In genomic region chr10:81346453-81347067, GRCm38 (mm10) we compare ENCODE assay signal across 8 mouse cellular contexts. TPM values are rescaled to one million over a fixed set of nuclear protein-coding genes. Genes with fewer than 3 reads are reported as not detected.
DNase-seq lines count a peak whose midpoint lies in the region; ATAC-seq and TF ChIP-seq lines count a peak whose summit lies in the region.

No protein-coding gene starts in this region.

- DNase-seq in layer of hippocampus, adult 2 months (ENCODE audit: low spot score in 2 of 2): peak in 1 of 2 experiments; percentile 47
- DNase-seq in layer of hippocampus, adult 9-10 months (ENCODE audit: low spot score): no peak
- peak; percentile 64 for DNase-seq in c-Kit-positive CD71-positive TER-119-negative erythroid progenitor cells, embryonic 14.5 days (ENCODE audit: low read depth)
- no peak for DNase-seq in heart, postnatal 0 days (ENCODE audit: low spot score)
- peak; percentile 59 to 74 for DNase-seq in left cerebral cortex, postnatal 25 days (ENCODE audit: low spot score in 2 of 2)
- DNase-seq in right cerebral cortex, postnatal 36 days (ENCODE audit: low spot score in 2 of 2): peak; percentile 56 to 61
- no peak for DNase-seq in gastrocnemius, postnatal 4 days (ENCODE audit: low spot score in 2 of 2)

- H3K27me3 ChIP-seq in heart, postnatal 0 days (ENCODE audit: control insufficient read depth, insufficient read depth, low read length): peaks cover 19% of the 10 kb centered on the region

- WGBS in heart, postnatal 0 days: 34% methylated on average over 54 of the region's 55 CpGs

- H3K4me1 ChIP-seq in heart, postnatal 0 days (ENCODE audit: control insufficient read depth, insufficient read depth): peaks cover 13% of the 10 kb centered on the region

- intact Hi-C loops in left cerebral cortex, postnatal 25 days (cut with DNase I): loop anchor here (5.0 kb wide), 1 partner anchor 149 kb away; no protein-coding TSS in a partner anchor

- peaks cover 24% of the 10 kb centered on the region for H3K36me3 ChIP-seq in heart, postnatal 0 days (replicated peaks; ENCODE audit: control insufficient read depth, insufficient read depth, low read length)

- H3K9ac ChIP-seq in heart, postnatal 0 days (replicated peaks; ENCODE audit: low read depth, low read length): no peak overlapping the region

- H3K9me3 ChIP-seq in heart, postnatal 0 days (replicated peaks; ENCODE audit: control insufficient read depth, low read length): no peaks in the 10 kb centered on the region

- ATAC-seq in heart, postnatal 0 days (ENCODE audit: insufficient read depth, low read depth): no peak
- ATAC-seq in megakaryocyte progenitor cell, adult 5-6 weeks (replicated peaks; ENCODE audit: poor library complexity): peak; percentile 58

- no peak overlapping the region for H3K4me2 ChIP-seq in heart, postnatal 0 days (ENCODE audit: low read depth, low read length)

- TF ChIP-seq EP300 in heart, postnatal 0 days (IDR thresholded peaks at IDR 0.05; ENCODE audit: low read depth): no peak

- no peak overlapping the region for H3K4me3 ChIP-seq in layer of hippocampus, adult 2 months
- H3K4me3 ChIP-seq in heart, postnatal 0 days (ENCODE audit: low read depth, low read length): no peak overlapping the region

- peak; percentile 60 for TF ChIP-seq CTCF in layer of hippocampus, adult 2 months (conservative IDR thresholded peaks at IDR 0.05)
- peak; percentile 11; the same call in 1 of the 2 replicates for TF ChIP-seq CTCF in heart, postnatal 0 days (IDR thresholded peaks at IDR 0.05; ENCODE audit: low read depth)

- H3K27ac ChIP-seq in layer of hippocampus, adult 2 months: no peak overlapping the region
- H3K27ac ChIP-seq in heart, postnatal 0 days (ENCODE audit: low read depth): no peak overlapping the region

RNA-seq across cellular contexts. Expression of gene Gipc3, which starts 3.5 kb away (rescaled TPM):
- total RNA-seq in layer of hippocampus, adult 2 months (2021): 1 to 10 TPM; 1.7 to 1.8 TPM
- total RNA-seq in heart, postnatal 0 days (2014; rRNA removed; ENCODE audit: low replicate concordance): 0.08 and 0.12 TPM in 2 replicates
- 0.16 and 0.21 TPM in 2 replicates for polyA plus RNA-seq in heart, postnatal 0 days (2015; fragmentation: Nextera tagmentation; extraction: Ambion mirVana)
- under 1 TPM; 0.92 to 0.96 TPM for total RNA-seq in left cerebral cortex, postnatal 25 days (2021)
- 0.32 TPM in 1 of 2 replicates, not detected in the other for total RNA-seq in megakaryocyte progenitor cell, adult 5-6 weeks (2015)
- total RNA-seq in megakaryocyte progenitor cell, adult 5-6 weeks (2017): 0.17 TPM in 1 of 2 replicates, not detected in the other
- total RNA-seq in gastrocnemius, postnatal 4 days (2021): under 1 TPM; 0.66 to 0.86 TPM

RNA-seq across cellular contexts. Expression of gene Hmg20b, which starts 3.7 kb away (rescaled TPM):
- total RNA-seq in layer of hippocampus, adult 2 months (2021): 10 to 100 TPM; 27.5 to 30.8 TPM
- 63.9 and 80.7 TPM in 2 replicates for total RNA-seq in heart, postnatal 0 days (2014; rRNA removed; ENCODE audit: low replicate concordance)
- 92.3 and 94.5 TPM in 2 replicates for polyA plus RNA-seq in heart, postnatal 0 days (2015; fragmentation: Nextera tagmentation; extraction: Ambion mirVana)
- total RNA-seq in left cerebral cortex, postnatal 25 days (2021): 10 to 100 TPM; 23.5 to 28.4 TPM
- total RNA-seq in megakaryocyte progenitor cell, adult 5-6 weeks (2015): 24.5 and 29.0 TPM in 2 replicates
- 22.2 and 32.3 TPM in 2 replicates for total RNA-seq in megakaryocyte progenitor cell, adult 5-6 weeks (2017)
- total RNA-seq in gastrocnemius, postnatal 4 days (2021): 10 to 100 TPM; 46.2 to 58.6 TPM

RNA-seq across cellular contexts. Expression of gene Mfsd12, which starts 10.7 kb away (rescaled TPM):
- total RNA-seq in layer of hippocampus, adult 2 months (2021): 10 to 100 TPM; 42.8 to 45.9 TPM
- 20.2 and 30.5 TPM in 2 replicates for total RNA-seq in heart, postnatal 0 days (2014; rRNA removed; ENCODE audit: low replicate concordance)
- polyA plus RNA-seq in heart, postnatal 0 days (2015; fragmentation: Nextera tagmentation; extraction: Ambion mirVana): 10.3 and 11.4 TPM in 2 replicates
- 10 to 100 TPM; 39.3 to 41.1 TPM for total RNA-seq in left cerebral cortex, postnatal 25 days (2021)
- 6.7 and 7.0 TPM in 2 replicates for total RNA-seq in megakaryocyte progenitor cell, adult 5-6 weeks (2015)
- total RNA-seq in megakaryocyte progenitor cell, adult 5-6 weeks (2017): 12.1 and 12.6 TPM in 2 replicates
- total RNA-seq in gastrocnemius, postnatal 4 days (2021): 1 to 10 TPM; 8.6 to 9.9 TPM

RNA-seq across cellular contexts. Expression of gene Tbxa2r, which starts 18.0 kb away (rescaled TPM):
- total RNA-seq in layer of hippocampus, adult 2 months (2021): 1 to 10 TPM; 1.3 to 1.4 TPM
- total RNA-seq in heart, postnatal 0 days (2014; rRNA removed; ENCODE audit: low replicate concordance): 4.7 and 10.5 TPM in 2 replicates
- 6.3 and 7.0 TPM in 2 replicates for polyA plus RNA-seq in heart, postnatal 0 days (2015; fragmentation: Nextera tagmentation; extraction: Ambion mirVana)
- total RNA-seq in left cerebral cortex, postnatal 25 days (2021): 1 to 10 TPM; 1.2 to 1.4 TPM
- 0.20 and 0.47 TPM in 2 replicates for total RNA-seq in megakaryocyte progenitor cell, adult 5-6 weeks (2015)
- 0.47 TPM in 1 of 2 replicates, not detected in the other for total RNA-seq in megakaryocyte progenitor cell, adult 5-6 weeks (2017)
- 1 to 10 TPM; 4.8 to 5.8 TPM for total RNA-seq in gastrocnemius, postnatal 4 days (2021)

RNA-seq across cellular contexts. Expression of gene 4930404N11Rik, which starts 19.1 kb away (rescaled TPM):
- total RNA-seq in layer of hippocampus, adult 2 months (2021): 1 to 10 TPM; 1.6 to 2.4 TPM
- not detected in 2 replicates for total RNA-seq in heart, postnatal 0 days (2014; rRNA removed; ENCODE audit: low replicate concordance)
- polyA plus RNA-seq in heart, postnatal 0 days (2015; fragmentation: Nextera tagmentation; extraction: Ambion mirVana): 0.68 and 1.0 TPM in 2 replicates
- total RNA-seq in left cerebral cortex, postnatal 25 days (2021): 1 to 10 TPM in 1 of 2 experiments, under 1 TPM in 1; 0.78 to 2.2 TPM
- 0.59 and 0.99 TPM in 2 replicates for total RNA-seq in megakaryocyte progenitor cell, adult 5-6 weeks (2015)
- 0.92 and 2.2 TPM in 2 replicates for total RNA-seq in megakaryocyte progenitor cell, adult 5-6 weeks (2017)
- 1 to 10 TPM; 1.7 to 1.8 TPM for total RNA-seq in gastrocnemius, postnatal 4 days (2021)

Comparison
In these comparisons a context has a peak if more than half of its experiments do, and no peak if none do; other contexts are left out.
1. DNase-seq: peak in c-Kit-positive CD71-positive TER-119-negative erythroid progenitor cells, embryonic 14.5 days (single experiment), left cerebral cortex, postnatal 25 days (2 of 2) and right cerebral cortex, postnatal 36 days (2 of 2); none in layer of hippocampus, adult 9-10 months (single experiment), heart, postnatal 0 days (single experiment) and gastrocnemius, postnatal 4 days (0 of 2).